Mouse (Mus musculus): Measurements from ENCODE around the gene Pptc7. TPM values are rescaled to one million over a fixed set of nuclear protein-coding genes. Genes with fewer than 3 reads are reported as not detected.

Pptc7 gene
- polyA plus RNA-seq (2014; fragmentation: Illumina TruSeq; extraction: RNeasy Lipid Tissue Mini Kit (QIAGEN cat#74804); ENCODE audit: low read depth, low replicate concordance): 87.6 TPM

DNA sequence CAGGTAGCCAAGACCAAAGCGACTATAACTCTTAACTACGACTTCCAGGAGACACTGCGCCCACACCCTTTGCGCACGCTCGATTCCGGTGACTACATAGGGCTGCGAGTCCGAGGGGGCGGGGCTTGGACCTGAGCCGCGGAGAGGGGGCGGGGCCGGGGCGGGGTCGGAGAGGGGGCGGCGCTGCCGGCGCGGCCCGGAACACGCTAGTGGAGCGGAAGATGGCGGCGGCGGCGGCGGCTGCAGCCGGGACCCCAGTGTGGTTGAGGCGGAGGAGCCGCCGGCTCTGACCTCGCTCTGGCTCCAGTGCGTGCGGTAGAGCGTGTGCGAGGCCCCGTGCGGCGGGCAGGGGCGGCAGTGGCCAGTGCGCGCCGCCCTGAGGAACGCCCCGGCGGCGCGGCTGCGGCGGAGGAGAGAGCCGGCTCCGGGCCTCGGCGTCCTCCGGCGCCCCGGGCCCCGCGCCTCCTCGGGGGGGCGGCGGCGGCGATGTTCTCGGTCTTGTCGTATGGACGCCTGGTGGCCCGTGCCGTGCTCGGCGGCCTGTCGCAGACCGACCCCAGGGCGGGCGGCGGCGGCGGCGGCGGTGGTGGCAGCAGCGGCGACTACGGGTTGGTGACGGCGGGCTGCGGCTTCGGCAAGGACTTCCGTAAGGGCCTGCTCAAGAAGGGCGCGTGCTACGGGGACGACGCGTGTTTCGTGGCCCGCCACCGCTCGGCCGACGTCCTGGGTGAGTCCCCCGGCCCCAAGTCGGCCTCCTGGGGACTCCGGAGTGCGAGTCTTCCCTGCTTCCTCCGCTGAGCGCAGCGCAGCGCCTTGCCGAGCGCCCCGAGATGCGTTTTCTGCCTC is at the start of gene Pptc7:
Gene Pptc7, plus strand, starts transcription at position 183 of the 846 bp plus-strand sequence.

DNA sequence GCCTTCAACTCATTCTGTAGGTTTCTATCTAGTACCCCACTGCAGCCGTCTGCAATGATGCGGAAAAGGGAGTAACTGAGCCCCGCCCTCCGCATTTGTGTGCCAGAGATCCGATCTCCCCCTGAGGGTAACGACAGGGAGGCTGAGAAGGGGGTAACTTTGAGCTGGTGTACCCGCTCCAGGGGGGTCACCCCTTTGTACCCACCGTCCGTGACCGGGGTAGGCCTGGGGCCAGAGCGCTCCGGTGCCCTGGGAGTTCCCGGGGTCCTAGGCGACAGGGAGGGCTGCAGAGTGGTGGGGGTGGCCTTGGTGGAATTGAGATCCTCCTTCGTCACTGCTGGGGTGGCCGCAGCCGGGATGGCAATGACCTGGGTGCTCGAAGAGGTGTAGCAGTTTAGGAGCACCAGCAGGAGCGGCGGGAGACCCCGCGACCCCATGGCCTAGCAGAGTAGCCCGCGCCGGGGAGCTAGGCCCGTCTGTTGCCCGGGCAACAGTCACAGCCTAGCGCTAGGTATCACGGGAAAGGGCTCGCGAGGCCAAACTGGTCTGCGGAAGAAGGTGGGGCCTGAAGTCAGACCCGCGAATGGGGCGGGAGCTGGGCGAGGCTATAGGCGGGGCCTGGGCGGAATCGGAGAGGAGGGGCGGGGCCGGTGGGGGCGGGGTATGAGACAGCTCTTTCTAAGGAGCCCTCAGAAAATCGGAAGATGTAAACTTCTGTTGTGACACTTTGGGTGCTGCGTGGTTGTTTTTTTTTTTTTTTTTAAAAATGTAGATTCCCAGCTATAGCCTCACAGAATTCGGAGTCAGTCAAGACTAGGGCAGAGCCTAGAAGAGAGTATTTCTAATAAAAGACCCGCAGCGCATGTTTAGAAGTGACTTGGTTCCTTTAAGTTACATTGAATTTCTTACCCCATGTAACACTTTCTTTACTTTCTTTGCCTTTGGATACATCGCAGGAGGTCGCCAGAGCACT is 19.9 kb upstream of the Pptc7 start, which contains the start of gene Tctn1:
Gene Tctn1, minus strand, starts transcription at position 528 of the 973 bp plus-strand sequence.

DNA sequence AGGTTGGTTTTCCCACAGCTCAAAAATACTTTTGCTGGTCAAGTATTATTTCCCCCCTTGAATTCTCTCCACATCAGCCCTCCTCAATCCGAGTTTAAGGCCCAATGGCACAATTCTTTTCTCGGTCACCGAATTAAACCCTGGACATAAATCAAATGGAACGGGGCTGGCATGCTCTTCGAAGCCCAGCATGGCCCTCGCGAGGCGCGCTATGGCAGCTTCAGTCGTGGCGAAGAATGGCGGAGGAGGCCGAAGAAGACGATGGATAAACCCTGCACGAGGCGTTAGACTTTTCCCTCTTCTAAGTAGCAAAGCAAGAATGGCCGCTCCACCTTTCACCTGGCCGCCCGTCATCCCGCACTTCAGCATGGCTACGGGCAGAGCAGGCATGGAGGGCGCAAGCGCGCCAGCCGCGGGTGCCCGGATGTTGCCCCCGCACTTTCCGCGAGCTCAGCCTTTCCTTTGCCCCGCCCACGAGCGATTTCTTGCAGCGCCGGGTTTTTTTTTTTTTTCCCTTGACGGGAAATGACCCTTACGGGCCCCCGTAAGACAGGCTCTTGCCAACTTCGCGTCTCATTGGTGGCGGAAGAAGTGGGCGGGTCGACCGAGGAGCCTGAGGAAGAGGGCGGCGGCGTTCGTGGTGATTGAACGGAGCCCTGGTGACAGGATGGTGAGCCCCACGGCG is 69.8 kb downstream of the Pptc7 start, which contains the start of the genes Rad9b and Vps29:
Gene Rad9b, minus strand, starts transcription at position 427 of the 685 bp plus-strand sequence.
Gene Vps29, plus strand, starts transcription at position 563 of the 685 bp plus-strand sequence.

DNA sequence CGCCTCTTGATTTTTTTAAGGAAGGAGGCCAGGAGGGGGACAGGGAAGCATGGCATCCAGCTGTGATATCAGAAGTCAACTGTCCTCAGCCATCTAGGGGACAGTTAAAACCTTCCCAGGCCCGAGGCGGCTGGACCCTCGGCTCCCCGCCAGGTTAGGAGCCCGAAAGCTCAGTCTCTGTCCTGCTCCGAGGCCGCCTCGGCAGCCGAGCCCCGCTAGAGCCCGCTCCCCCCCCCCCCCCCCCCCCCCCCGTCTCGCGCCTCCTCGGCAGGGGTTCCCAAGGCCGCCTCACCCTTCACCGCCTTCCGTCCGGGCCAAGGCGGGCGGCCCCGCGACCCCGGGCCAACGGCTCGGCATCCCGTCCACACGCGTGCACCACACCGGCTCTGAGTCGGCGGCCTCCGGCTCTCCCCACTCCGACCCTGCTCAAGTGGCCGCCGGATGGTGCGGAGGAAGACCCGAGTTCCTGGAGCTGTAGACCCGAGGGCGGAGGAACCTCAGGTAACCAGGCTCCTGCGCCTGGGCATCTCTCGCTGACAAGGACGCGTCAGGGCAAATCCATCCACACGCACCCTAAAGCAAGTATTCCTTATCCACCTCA is 87.5 kb downstream of the Pptc7 start, which contains the start of gene Gpn3:
Gene Gpn3, plus strand, starts transcription at position 286 of the 601 bp plus-strand sequence.

DNA sequence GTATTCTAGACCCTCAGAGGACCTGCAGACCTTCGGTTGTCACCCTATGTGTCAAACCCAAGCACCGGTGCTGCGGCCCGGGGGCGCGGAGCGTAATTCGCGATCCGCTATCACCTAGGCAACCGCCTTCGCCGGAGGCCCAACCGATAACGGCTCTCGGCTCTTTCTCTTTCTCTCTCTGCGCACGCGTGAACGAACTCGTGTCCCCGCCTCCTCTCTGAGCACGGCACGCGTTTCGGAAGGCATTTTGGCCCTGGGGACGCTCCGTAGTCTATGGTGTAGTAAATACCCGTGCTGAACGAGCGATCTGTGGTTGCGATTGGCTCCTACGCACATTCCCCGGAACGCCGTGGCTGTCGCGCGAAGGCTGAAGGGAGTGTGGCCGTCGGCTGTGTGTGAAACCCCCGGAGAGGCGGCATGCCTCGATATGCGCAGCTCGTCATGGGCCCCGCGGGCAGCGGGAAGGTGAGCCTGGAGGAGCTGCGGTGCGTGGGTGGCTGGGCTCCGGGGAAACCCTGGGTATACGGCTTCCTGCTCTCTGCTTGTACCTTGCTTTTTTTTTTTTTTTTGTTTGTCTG is 88.1 kb downstream of the Pptc7 start, which contains the start of gene Fam216a:
Gene Fam216a, minus strand, starts transcription at position 173 of the 578 bp plus-strand sequence.

Other genes with a start within 250 kb of the Pptc7 start
- 9.5 TPM for gene Cux2, start 234.3 kb upstream of the Pptc7 start, polyA plus RNA-seq (2014; fragmentation: Illumina TruSeq; extraction: RNeasy Lipid Tissue Mini Kit (QIAGEN cat#74804); ENCODE audit: low read depth, low replicate concordance)
- gene Myl2, start 183.4 kb upstream of the Pptc7 start, polyA plus RNA-seq (2014; fragmentation: Illumina TruSeq; extraction: RNeasy Lipid Tissue Mini Kit (QIAGEN cat#74804); ENCODE audit: low read depth, low replicate concordance): 25,991 TPM
- gene Ccdc63, start 143.5 kb upstream of the Pptc7 start, polyA plus RNA-seq (2014; fragmentation: Illumina TruSeq; extraction: RNeasy Lipid Tissue Mini Kit (QIAGEN cat#74804); ENCODE audit: low read depth, low replicate concordance): not detected
- gene Ppp1cc, start 126.1 kb upstream of the Pptc7 start, polyA plus RNA-seq (2014; fragmentation: Illumina TruSeq; extraction: RNeasy Lipid Tissue Mini Kit (QIAGEN cat#74804); ENCODE audit: low read depth, low replicate concordance): 139 TPM
- gene Hvcn1, start 77.6 kb upstream of the Pptc7 start, polyA plus RNA-seq (2014; fragmentation: Illumina TruSeq; extraction: RNeasy Lipid Tissue Mini Kit (QIAGEN cat#74804); ENCODE audit: low read depth, low replicate concordance): 1.2 TPM
- 4.1 TPM for gene Tctn1, start 19.9 kb upstream of the Pptc7 start, polyA plus RNA-seq (2014; fragmentation: Illumina TruSeq; extraction: RNeasy Lipid Tissue Mini Kit (QIAGEN cat#74804); ENCODE audit: low read depth, low replicate concordance)
- gene Rad9b, start 69.9 kb downstream of the Pptc7 start, polyA plus RNA-seq (2014; fragmentation: Illumina TruSeq; extraction: RNeasy Lipid Tissue Mini Kit (QIAGEN cat#74804); ENCODE audit: low read depth, low replicate concordance): 3.7 TPM
- gene Vps29, start 70.0 kb downstream of the Pptc7 start, polyA plus RNA-seq (2014; fragmentation: Illumina TruSeq; extraction: RNeasy Lipid Tissue Mini Kit (QIAGEN cat#74804); ENCODE audit: low read depth, low replicate concordance): 71.2 TPM
- gene Gpn3, start 87.5 kb downstream of the Pptc7 start, polyA plus RNA-seq (2014; fragmentation: Illumina TruSeq; extraction: RNeasy Lipid Tissue Mini Kit (QIAGEN cat#74804); ENCODE audit: low read depth, low replicate concordance): 25.7 TPM
- 10.1 TPM for gene Fam216a, start 88.0 kb downstream of the Pptc7 start, polyA plus RNA-seq (2014; fragmentation: Illumina TruSeq; extraction: RNeasy Lipid Tissue Mini Kit (QIAGEN cat#74804); ENCODE audit: low read depth, low replicate concordance)
- gene Arpc3, start 107.5 kb downstream of the Pptc7 start, polyA plus RNA-seq (2014; fragmentation: Illumina TruSeq; extraction: RNeasy Lipid Tissue Mini Kit (QIAGEN cat#74804); ENCODE audit: low read depth, low replicate concordance): 171 TPM
- 28.5 TPM for gene Anapc7, start 137.3 kb downstream of the Pptc7 start, polyA plus RNA-seq (2014; fragmentation: Illumina TruSeq; extraction: RNeasy Lipid Tissue Mini Kit (QIAGEN cat#74804); ENCODE audit: low read depth, low replicate concordance)
- 9,235 TPM for gene Atp2a2, start 217.9 kb downstream of the Pptc7 start, polyA plus RNA-seq (2014; fragmentation: Illumina TruSeq; extraction: RNeasy Lipid Tissue Mini Kit (QIAGEN cat#74804); ENCODE audit: low read depth, low replicate concordance)